Mouse (Mus musculus) yolk sac, embryonic 10.5 days (tissue): ENCODE measurements at regions not wholly inside any gene's neighbourhood (a gene's known extent, or its start where the extent isn't known, plus 50 kb on each side); places are given as distances from the start of the nearest gene placed in this dataset.
A peak's percentile ranks its signal among the peaks of the same experiment; 100 is the strongest.

ENCODE experiments used
- DNase-seq: peaks from one replicate; pipeline ENCODE4 v3.0.0-alpha.2; 2017; ENCODE audit warnings: low spot score

- DNase-seq, result no peak
These were observed 52.6 kb downstream of the Gm10358 start for GRCm38 (mm10) chr8:75353786-75354185.

- DNase-seq, result no peak
These were observed 56.2 kb downstream of the Gm10358 start for GRCm38 (mm10) chr8:75350141-75350540.

- no peak for DNase-seq
These were observed 58.3 kb downstream of the Gm10358 start for GRCm38 (mm10) chr8:75348047-75348446.

- no peak for DNase-seq
These were observed 85.8 kb downstream of the Gm10358 start for GRCm38 (mm10) chr8:75320614-75321013.

GRCm38 (mm10) chr8:75318526-75318925 lies 87.9 kb downstream of the Gm10358 start:
- no peak for DNase-seq

GRCm38 (mm10) chr8:75315886-75316285 lies 90.5 kb downstream of the Gm10358 start:
- peak; percentile 23 for DNase-seq

GRCm38 (mm10) chr8:75309463-75309862 lies 95.7 kb downstream of the Rasd2 start:
- no peak for DNase-seq

- no peak for DNase-seq
These were observed 78.2 kb downstream of the Rasd2 start for GRCm38 (mm10) chr8:75291921-75292320.

GRCm38 (mm10) chr8:75289933-75290332 lies 76.2 kb downstream of the Rasd2 start:
- DNase-seq, result no peak
